26 mouse cellular contexts compared by ENCODE assay signal in genomic region chr13:63373460-63374166, GRCm38 (mm10).
DNase-seq lines count a peak whose midpoint lies in the region; ATAC-seq lines count a peak whose summit lies in the region.
"Had no signal": no experiment of that assay in that cellular context is flagged by ENCODE, and none has a peak within 500 bp of the region (broad histone marks: within the 10 kb centered on the region; RNA-seq: fewer than 3 reads in every experiment).

No protein-coding gene starts in this region.

- H3K36me3 ChIP-seq in kidney, embryonic 16.5 days (ENCODE audit: insufficient read depth, low read length) = no peaks in the 10 kb centered on the region
- no peaks in the 10 kb centered on the region for H3K36me3 ChIP-seq in limb, embryonic 15.5 days
- H3K36me3 ChIP-seq: embryonic facial prominence, embryonic 13.5 days; forebrain, embryonic 10.5 days; hindbrain, embryonic 10.5 days; hindbrain, embryonic 13.5 days had no signal

- DNase-seq in heart, adult 11 months = peak; percentile 57
- DNase-seq in heart, postnatal 36 days = no peak
- peak; percentile 31 for DNase-seq in kidney, adult 9 months
- DNase-seq in kidney, postnatal 4 days = no peak
- no peak for DNase-seq in kidney, postnatal 25 days
- DNase-seq: adrenal gland, postnatal 10 days; adrenal gland, postnatal 36 days; B cell, adult 2 months; cerebellum, adult 2 months; cerebellum, adult 9-11 months; cerebellum, postnatal 25 days; gastrocnemius, postnatal 10 days; gastrocnemius, postnatal 36 days had no signal

- 56% methylated on average over 7 of the region's 7 CpGs for WGBS in kidney, embryonic 16.5 days
- WGBS in limb, embryonic 15.5 days = 75% methylated on average over 7 of the region's 7 CpGs

- no peaks in the 10 kb centered on the region for H3K27me3 ChIP-seq in kidney, embryonic 16.5 days (ENCODE audit: insufficient read depth, low read length)
- no peaks in the 10 kb centered on the region for H3K27me3 ChIP-seq in limb, embryonic 15.5 days
- H3K27me3 ChIP-seq: CH12.LX; embryonic facial prominence, embryonic 13.5 days; forebrain, embryonic 13.5 days; hindbrain, embryonic 13.5 days; Patski had no signal

- no peak overlapping the region for H3K4me3 ChIP-seq in kidney, embryonic 16.5 days (ENCODE audit: low read length)
- no peak overlapping the region for H3K4me3 ChIP-seq in limb, embryonic 15.5 days
- H3K4me3 ChIP-seq: embryonic facial prominence, embryonic 13.5 days; forebrain, embryonic 10.5 days; forebrain, embryonic 13.5 days; hindbrain, embryonic 10.5 days; hindbrain, embryonic 13.5 days had no signal

- peaks cover 4% of the 10 kb centered on the region; the same call in 1 of the 2 replicates for H3K4me1 ChIP-seq in kidney, embryonic 16.5 days (ENCODE audit: insufficient read depth, low read length)
- no peaks in the 10 kb centered on the region for H3K4me1 ChIP-seq in limb, embryonic 15.5 days
- H3K4me1 ChIP-seq: embryonic facial prominence, embryonic 13.5 days; forebrain, embryonic 10.5 days; forebrain, embryonic 13.5 days; hindbrain, embryonic 10.5 days; hindbrain, embryonic 13.5 days had no signal

- no peaks in the 10 kb centered on the region for H3K9me3 ChIP-seq in kidney, embryonic 16.5 days (ENCODE audit: low read length)
- H3K9me3 ChIP-seq in limb, embryonic 15.5 days = no peaks in the 10 kb centered on the region
- H3K9me3 ChIP-seq: embryonic facial prominence, embryonic 13.5 days; forebrain, embryonic 10.5 days; forebrain, embryonic 13.5 days; G1E; hindbrain, embryonic 10.5 days; hindbrain, embryonic 13.5 days had no signal

- ATAC-seq in kidney, embryonic 16.5 days (ENCODE audit: low FRiP score, low TSS enrichment) = peak; percentile 76
- no peak for ATAC-seq in limb, embryonic 15.5 days (ENCODE audit: insufficient number of reproducible peaks, low FRiP score, low TSS enrichment, low read depth)
- ATAC-seq: forebrain, embryonic 13.5 days; forebrain, embryonic 16.5 days; hindbrain, embryonic 16.5 days; Patski had no signal

- H3K4me2 ChIP-seq in kidney, embryonic 16.5 days (replicated peaks; ENCODE audit: low read depth, low read length) = no peak overlapping the region
- no peak overlapping the region for H3K4me2 ChIP-seq in limb, embryonic 15.5 days
- H3K4me2 ChIP-seq: embryonic facial prominence, embryonic 13.5 days; forebrain, embryonic 13.5 days; heart, embryonic 11.5 days; hindbrain, embryonic 13.5 days had no signal

- no peak overlapping the region for H3K9ac ChIP-seq in kidney, embryonic 16.5 days (replicated peaks; ENCODE audit: low read length)
- H3K9ac ChIP-seq in limb, embryonic 15.5 days = no peak overlapping the region
- H3K9ac ChIP-seq: embryonic facial prominence, embryonic 13.5 days; forebrain, embryonic 13.5 days; hindbrain, embryonic 13.5 days had no signal

- intact Hi-C loops in heart, postnatal 36 days (cut with DNase I) = no loop called here

- H3K27ac ChIP-seq in kidney, embryonic 16.5 days (ENCODE audit: low read length) = no peak overlapping the region
- peak overlapping the region; percentile 34 for H3K27ac ChIP-seq in limb, embryonic 15.5 days
- H3K27ac ChIP-seq: embryonic facial prominence, embryonic 13.5 days; forebrain, embryonic 10.5 days; forebrain, embryonic 13.5 days; hindbrain, embryonic 10.5 days; hindbrain, embryonic 13.5 days had no signal

Comparison
In these comparisons a context has a peak if more than half of its experiments do, and no peak if none do; other contexts are left out.
1. DNase-seq: peak in heart, adult 11 months (single experiment) and kidney, adult 9 months (single experiment); none in heart, postnatal 36 days (0 of 2), kidney, postnatal 4 days (0 of 2) and kidney, postnatal 25 days (0 of 2).